Mouse (Mus musculus): Measurements from ENCODE around the gene Klf7.

GRCm38 (mm10) chr1:64119851-64120250, 2.2 kb downstream of the Klf7 start:
- TF ChIP-seq CTCF (IDR thresholded peaks at IDR 0.05): no peak
- TF ChIP-seq EP300 (IDR thresholded peaks at IDR 0.05): no peak
